Mouse (Mus musculus): ENCODE measurements around the gene Mgme1. TPM values are rescaled to one million over a fixed set of nuclear protein-coding genes. Genes with fewer than 3 reads are reported as not detected.

Gene Mgme1
- polyA plus RNA-seq (2014; fragmentation: Nextera tagmentation; extraction: Ambion mirVana), result 26.0 and 26.6 TPM in 2 replicates

- DNase-seq (ENCODE audit: low spot score), result peak; percentile 94
- Histone ChIP-seq H3K9ac (ENCODE audit: low read depth, low read length) (peak within 1 kb of the TSS; percentile 87), H3K27ac (ENCODE audit: low read depth, low read length) (peak within 1 kb of the TSS; percentile 93), H3K27me3 (replicated peaks; ENCODE audit: control insufficient read depth, insufficient read depth, low read length) (no peaks in the 10 kb centered on the region), H3K4me3 (ENCODE audit: low read depth, low read length) (peak within 1 kb of the TSS; percentile 72), H3K4me2 (peak within 1 kb of the TSS; percentile 89), H3K9me3 (ENCODE audit: control insufficient read depth, low read length) (no peaks in the 10 kb centered on the region), H3K4me1 (replicated peaks; ENCODE audit: control insufficient read depth, insufficient read depth, low read length) (peaks cover 41% of the 10 kb centered on the region), H3K36me3 (ENCODE audit: control insufficient read depth, insufficient read depth, low read length) (peaks cover 4% of the 10 kb centered on the region; the same call in 1 of the 2 replicates)
- peak; percentile 94 for ATAC-seq (replicated peaks; ENCODE audit: low FRiP score)
- under 1% methylated on average over 87 of the region's 93 CpGs for WGBS
These were observed at the start of gene Mgme1, which contains the start of gene Snx5 for GRCm38 (mm10) chr2:144270507-144271420. Gene Mgme1, plus strand, starts transcription at chr2:144270663. Gene Snx5, minus strand, starts transcription at chr2:144270906.

DNA sequence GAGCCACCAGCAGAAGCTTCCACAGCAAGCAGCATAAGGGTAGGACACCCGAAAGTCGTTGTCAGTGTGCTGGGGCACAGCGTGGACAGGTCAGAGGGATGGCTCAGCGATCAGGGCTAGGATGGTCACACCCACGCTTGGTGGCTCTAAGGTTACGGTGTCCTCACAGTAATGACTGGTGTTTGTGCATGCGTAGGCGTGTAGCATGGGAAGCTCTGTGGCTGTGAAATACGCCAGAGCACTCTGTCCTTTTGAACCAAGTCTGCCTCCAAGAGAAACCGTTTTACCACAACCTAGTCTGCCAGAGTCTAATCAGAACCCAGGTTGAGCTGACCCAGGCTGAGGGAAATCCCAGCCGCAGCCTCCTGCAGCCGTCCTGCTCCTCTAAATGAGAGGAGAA is 46.1 kb upstream of the Mgme1 start:
- H3K27me3 ChIP-seq (replicated peaks; ENCODE audit: control insufficient read depth, insufficient read depth, low read length), result no peaks in the 10 kb centered on the region
- H3K36me3 ChIP-seq (ENCODE audit: control insufficient read depth, insufficient read depth, low read length), result no peaks in the 10 kb centered on the region
- H3K27ac ChIP-seq (ENCODE audit: low read depth, low read length), result no peak overlapping the region
- ATAC-seq (replicated peaks; ENCODE audit: low FRiP score) (0 out of 2 replicates have a peak, but pooled peaks have one; percentile 24), DNase-seq (ENCODE audit: low spot score) (no peak)
- 54% methylated on average over 12 of the region's 12 CpGs for WGBS
- H3K9ac ChIP-seq (ENCODE audit: low read depth, low read length), result no peak overlapping the region
- H3K4me2 ChIP-seq, result 0 out of 2 replicates have a peak overlapping the region, but pooled peaks have one; percentile 2
- peaks cover 5% of the 10 kb centered on the region; the same call in 1 of the 2 replicates for H3K4me1 ChIP-seq (replicated peaks; ENCODE audit: control insufficient read depth, insufficient read depth, low read length)
- peaks cover 2% of the 10 kb centered on the region; the same call in 1 of the 2 replicates for H3K9me3 ChIP-seq (ENCODE audit: control insufficient read depth, low read length)
- H3K4me3 ChIP-seq (ENCODE audit: low read depth, low read length), result no peak overlapping the region

- no peak overlapping the region for H3K4me2 ChIP-seq
- H3K36me3 ChIP-seq (ENCODE audit: control insufficient read depth, insufficient read depth, low read length), result no peaks in the 10 kb centered on the region
- H3K9ac ChIP-seq (ENCODE audit: low read depth, low read length), result no peak overlapping the region
- ATAC-seq (replicated peaks; ENCODE audit: low FRiP score), result no peak
- 83% methylated on average over 12 of the region's 12 CpGs for whole genome bisulfite sequencing
- H3K4me3 ChIP-seq (ENCODE audit: low read depth, low read length), result no peak overlapping the region
- H3K9me3 ChIP-seq (ENCODE audit: control insufficient read depth, low read length), result peaks cover 2% of the 10 kb centered on the region; the same call in 1 of the 2 replicates
- H3K4me1 ChIP-seq (replicated peaks; ENCODE audit: control insufficient read depth, insufficient read depth, low read length), result peaks cover 21% of the 10 kb centered on the region
- H3K27me3 ChIP-seq (replicated peaks; ENCODE audit: control insufficient read depth, insufficient read depth, low read length), result no peaks in the 10 kb centered on the region
- no peak overlapping the region for H3K27ac ChIP-seq (ENCODE audit: low read depth, low read length)
- DNase-seq (ENCODE audit: low spot score), result no peak
These were observed 43.4 kb upstream of the Mgme1 start for GRCm38 (mm10) chr2:144226906-144227586.

DNA sequence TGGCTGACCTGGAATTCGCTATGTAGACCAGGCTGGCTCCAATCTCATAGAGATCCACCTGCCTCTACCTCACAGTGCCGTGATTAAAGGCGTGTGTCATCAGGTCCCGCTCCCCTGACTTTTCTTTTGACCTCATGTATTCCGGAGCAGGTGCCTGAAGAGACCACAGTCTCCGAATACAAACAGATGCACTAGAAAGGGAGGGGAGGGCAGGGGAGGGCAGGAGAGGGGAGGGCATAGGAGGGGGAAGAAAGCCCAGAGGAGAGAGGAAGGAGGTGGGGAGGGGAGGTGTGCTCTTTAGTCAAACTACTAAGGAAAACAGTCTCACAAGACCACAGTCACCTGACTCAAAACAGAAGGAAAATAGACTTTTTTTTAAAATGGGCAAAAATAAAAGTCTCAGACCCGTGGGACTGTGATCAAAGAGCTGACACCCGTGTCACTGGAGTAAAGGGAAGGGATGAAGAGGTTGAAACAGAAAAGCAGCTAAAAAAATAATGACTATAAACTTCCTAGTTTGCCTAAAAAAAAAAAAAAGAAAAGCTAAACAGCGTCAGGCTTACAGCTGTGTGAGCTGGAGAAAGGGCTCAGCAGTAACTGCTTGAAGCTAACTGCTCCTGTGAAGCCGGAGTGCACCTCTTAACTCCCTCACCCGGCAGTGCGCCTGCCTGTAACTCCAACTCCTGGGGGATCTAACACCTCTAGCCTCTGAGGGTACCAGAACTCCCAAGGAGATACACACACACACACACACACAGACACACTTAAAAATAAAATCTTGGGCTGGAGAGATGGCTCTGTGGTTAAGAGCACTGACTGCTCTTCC is 41.7 kb upstream of the Mgme1 start:
- H3K4me1 ChIP-seq (replicated peaks; ENCODE audit: control insufficient read depth, insufficient read depth, low read length), result peaks cover 21% of the 10 kb centered on the region
- no peak overlapping the region for H3K27ac ChIP-seq (ENCODE audit: low read depth, low read length)
- DNase-seq (ENCODE audit: low spot score) (no peak), ATAC-seq (replicated peaks; ENCODE audit: low FRiP score) (no peak)
- no peaks in the 10 kb centered on the region for H3K27me3 ChIP-seq (replicated peaks; ENCODE audit: control insufficient read depth, insufficient read depth, low read length)
- H3K9me3 ChIP-seq (ENCODE audit: control insufficient read depth, low read length), result peaks cover 2% of the 10 kb centered on the region; the same call in 1 of the 2 replicates
- H3K4me3 ChIP-seq (ENCODE audit: low read depth, low read length), result no peak overlapping the region
- H3K36me3 ChIP-seq (ENCODE audit: control insufficient read depth, insufficient read depth, low read length), result no peaks in the 10 kb centered on the region
- H3K4me2 ChIP-seq, result no peak overlapping the region
- WGBS, result 80% methylated on average over 12 of the region's 12 CpGs
- H3K9ac ChIP-seq (ENCODE audit: low read depth, low read length), result no peak overlapping the region

DNA sequence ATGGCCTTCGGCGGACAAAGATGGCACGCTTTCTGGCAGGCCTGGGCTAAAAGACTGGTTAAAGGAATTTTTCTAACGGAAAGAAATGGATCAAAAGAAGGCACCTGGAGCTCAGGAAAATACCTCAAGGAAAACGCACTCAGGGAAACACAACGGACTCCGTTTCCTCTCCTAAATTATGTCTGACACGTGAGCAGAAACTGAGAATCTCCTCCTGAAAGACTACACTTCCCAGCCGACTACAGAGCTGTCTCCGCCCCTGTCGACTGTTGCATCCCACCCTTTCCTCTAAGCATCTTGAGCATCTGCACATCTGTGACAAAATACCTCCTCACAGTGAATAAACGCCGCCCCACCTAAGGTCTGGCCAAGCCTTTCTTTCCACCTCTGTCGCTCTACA is 40.8 kb upstream of the Mgme1 start:
- Histone ChIP-seq H3K4me2 (no peak overlapping the region; the same call in none of the 2 replicates), H3K27ac (ENCODE audit: low read depth, low read length) (peak overlapping the region; percentile 90), H3K36me3 (ENCODE audit: control insufficient read depth, insufficient read depth, low read length) (no peaks in the 10 kb centered on the region), H3K4me3 (ENCODE audit: low read depth, low read length) (no peak overlapping the region), H3K4me1 (replicated peaks; ENCODE audit: control insufficient read depth, insufficient read depth, low read length) (peaks cover 16% of the 10 kb centered on the region), H3K9me3 (ENCODE audit: control insufficient read depth, low read length) (peaks cover 2% of the 10 kb centered on the region; the same call in 1 of the 2 replicates), H3K27me3 (replicated peaks; ENCODE audit: control insufficient read depth, insufficient read depth, low read length) (no peaks in the 10 kb centered on the region), H3K9ac (ENCODE audit: low read depth, low read length) (no peak overlapping the region)
- DNase-seq (ENCODE audit: low spot score), result no peak
- peak; percentile 53; the same call in 1 of the 2 replicates for ATAC-seq (replicated peaks; ENCODE audit: low FRiP score)
- WGBS, result 76% methylated on average over 14 of the region's 14 CpGs

DNA sequence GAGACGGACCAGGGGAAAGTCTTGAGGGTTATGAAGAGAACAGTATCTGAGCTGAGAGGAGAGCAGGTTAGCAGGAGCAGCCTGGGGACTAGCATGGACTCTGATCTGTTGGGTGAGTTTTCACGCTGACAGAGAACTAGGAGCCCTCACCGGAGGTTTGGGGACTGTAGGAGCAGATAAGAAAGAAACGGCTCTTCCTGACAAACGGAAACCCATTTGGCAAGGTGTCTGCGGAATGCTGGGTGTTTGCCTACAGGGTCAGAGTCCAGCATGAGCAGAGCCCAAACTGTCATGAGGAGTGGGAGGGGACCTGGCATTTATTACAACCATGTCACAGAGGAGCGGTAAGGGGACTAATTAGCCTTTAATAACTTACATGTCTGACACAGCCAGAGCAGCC is 40.0 kb upstream of the Mgme1 start:
- H3K27ac ChIP-seq (ENCODE audit: low read depth, low read length), result peak overlapping the region; percentile 90
- H3K4me1 ChIP-seq (replicated peaks; ENCODE audit: control insufficient read depth, insufficient read depth, low read length), result peaks cover 16% of the 10 kb centered on the region
- peak overlapping the region; percentile 16; the same call in 1 of the 2 replicates for H3K4me3 ChIP-seq (ENCODE audit: low read depth, low read length)
- H3K9ac ChIP-seq (ENCODE audit: low read depth, low read length), result peak overlapping the region; percentile 38; the same call in 1 of the 2 replicates
- DNase-seq (ENCODE audit: low spot score) (peak; percentile 50), ATAC-seq (replicated peaks; ENCODE audit: low FRiP score) (peak; percentile 73)
- peak overlapping the region; percentile 50 for H3K4me2 ChIP-seq
- 12% methylated on average over 7 of the region's 7 CpGs for WGBS
- H3K27me3 ChIP-seq (replicated peaks; ENCODE audit: control insufficient read depth, insufficient read depth, low read length), result no peaks in the 10 kb centered on the region
- H3K36me3 ChIP-seq (ENCODE audit: control insufficient read depth, insufficient read depth, low read length), result no peaks in the 10 kb centered on the region
- peaks cover 2% of the 10 kb centered on the region; the same call in 1 of the 2 replicates for H3K9me3 ChIP-seq (ENCODE audit: control insufficient read depth, low read length)

- ATAC-seq (replicated peaks; ENCODE audit: low FRiP score), result peak; percentile 62
- Histone ChIP-seq H3K4me1 (replicated peaks; ENCODE audit: control insufficient read depth, insufficient read depth, low read length) (peaks cover 16% of the 10 kb centered on the region), H3K9ac (ENCODE audit: low read depth, low read length) (peak overlapping the region; percentile 38; the same call in 1 of the 2 replicates), H3K36me3 (ENCODE audit: control insufficient read depth, insufficient read depth, low read length) (no peaks in the 10 kb centered on the region), H3K4me3 (ENCODE audit: low read depth, low read length) (peak overlapping the region; percentile 16), H3K9me3 (ENCODE audit: control insufficient read depth, low read length) (peaks cover 2% of the 10 kb centered on the region; the same call in 1 of the 2 replicates), H3K4me2 (peak overlapping the region; percentile 50), H3K27me3 (replicated peaks; ENCODE audit: control insufficient read depth, insufficient read depth, low read length) (no peaks in the 10 kb centered on the region), H3K27ac (ENCODE audit: low read depth, low read length) (peak overlapping the region; percentile 90)
- no peak for DNase-seq (ENCODE audit: low spot score)
- 29% methylated on average over 5 of the region's 5 CpGs for WGBS
These were observed 39.3 kb upstream of the Mgme1 start for GRCm38 (mm10) chr2:144231115-144231514.

GRCm38 (mm10) chr2:144233534-144233933 is 36.9 kb upstream of the Mgme1 start:
- Histone ChIP-seq H3K27ac (ENCODE audit: low read depth, low read length) (no peak overlapping the region), H3K4me3 (ENCODE audit: low read depth, low read length) (no peak overlapping the region), H3K9ac (ENCODE audit: low read depth, low read length) (no peak overlapping the region), H3K4me1 (replicated peaks; ENCODE audit: control insufficient read depth, insufficient read depth, low read length) (peaks cover 16% of the 10 kb centered on the region), H3K36me3 (ENCODE audit: control insufficient read depth, insufficient read depth, low read length) (no peaks in the 10 kb centered on the region), H3K9me3 (ENCODE audit: control insufficient read depth, low read length) (no peaks in the 10 kb centered on the region), H3K27me3 (replicated peaks; ENCODE audit: control insufficient read depth, insufficient read depth, low read length) (no peaks in the 10 kb centered on the region), H3K4me2 (no peak overlapping the region)
- no peak for DNase-seq (ENCODE audit: low spot score)
- 73% methylated on average over 3 of the region's 3 CpGs for WGBS
- ATAC-seq (replicated peaks; ENCODE audit: low FRiP score), result no peak

Measured in liver, embryonic 11.5 days (tissue).